In the genomic region with DNA sequence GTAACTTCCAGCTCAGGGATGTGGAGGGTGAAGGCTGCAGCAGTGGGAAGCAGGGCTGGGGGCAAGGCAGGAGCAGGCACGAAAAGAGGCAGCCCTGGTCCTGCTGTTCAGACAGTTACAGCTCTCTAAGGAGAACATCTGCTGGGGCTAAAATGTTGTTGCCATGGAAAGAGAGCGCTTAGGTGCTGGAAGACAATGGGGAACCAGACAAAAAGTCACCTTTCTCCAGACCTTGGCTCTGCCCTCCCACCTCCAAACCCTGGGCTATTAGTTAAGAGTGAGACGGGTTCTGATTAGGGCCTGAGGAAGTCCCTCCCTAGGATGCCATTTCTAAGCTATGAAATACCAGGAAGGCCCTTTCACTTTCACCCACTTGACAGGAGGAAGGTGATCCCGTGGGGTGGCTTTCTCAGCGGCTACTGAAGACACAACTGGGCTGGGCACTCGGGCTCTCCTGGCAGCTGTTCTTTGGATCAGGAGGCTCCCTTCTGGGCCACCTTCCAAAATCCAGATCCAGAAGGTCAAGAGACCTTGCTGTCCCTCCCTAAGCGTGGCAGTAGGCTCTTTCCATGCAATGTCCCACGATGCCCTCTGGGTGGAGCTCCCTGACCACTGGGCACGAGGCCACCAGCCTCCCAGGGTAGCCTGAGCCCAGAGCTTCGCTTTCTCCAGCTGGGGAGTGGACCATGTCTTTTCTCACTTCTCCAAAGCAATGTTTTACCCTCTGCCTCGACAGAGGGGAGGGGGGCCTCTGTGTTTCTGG, we compare ENCODE assay signal across 7 mouse cellular contexts. TPM values are rescaled to one million over a fixed set of nuclear protein-coding genes. Genes with fewer than 3 reads are reported as not detected.
DNase-seq lines count a peak whose midpoint lies in the region; ATAC-seq lines count a peak whose summit lies in the region.

No protein-coding gene starts in this region.

- no peaks in the 10 kb centered on the region for H3K27me3 ChIP-seq in forebrain, embryonic 14.5 days (replicated peaks; ENCODE audit: control insufficient read depth, insufficient read depth, low read length)

- DNase-seq in NIH3T3 (ENCODE audit: low read depth): peak; percentile 93
- DNase-seq in c-Kit-positive CD71-positive TER-119-positive erythroid progenitor cells, embryonic 14.5 days (ENCODE audit: low spot score): peak; percentile 21
- peak; percentile 54 for DNase-seq in forebrain, embryonic 14.5 days (ENCODE audit: low spot score)
- peak; percentile 87 to 92 for DNase-seq in heart, postnatal 14 days
- DNase-seq in layer of hippocampus, adult 8-10 months (ENCODE audit: low spot score in 2 of 2): peak; percentile 48 to 56
- DNase-seq in lung, postnatal 10 days: peak; percentile 94
- DNase-seq in retina, postnatal 7 days (ENCODE audit: low read depth, low spot score): peak; percentile 59

- ATAC-seq in forebrain, embryonic 14.5 days: peak; percentile 49

- H3K4me2 ChIP-seq in forebrain, embryonic 14.5 days (ENCODE audit: low read length): no peak overlapping the region

- H3K4me3 ChIP-seq in forebrain, embryonic 14.5 days (ENCODE audit: low read depth, low read length): no peak overlapping the region

- peak overlapping the region; percentile 9; the same call in 1 of the 2 replicates for H3K27ac ChIP-seq in forebrain, embryonic 14.5 days (ENCODE audit: low read depth, low read length)

- 0 out of 2 replicates have a peak, but pooled peaks cover 2% of the 10 kb centered on the region for H3K4me1 ChIP-seq in forebrain, embryonic 14.5 days (ENCODE audit: control insufficient read depth, insufficient read depth, low read length)

- intact Hi-C loops in heart, postnatal 14 days (cut with DNase I): loop anchor here (1.0 to 5.0 kb wide), 2 partner anchors 73 to 177 kb away; a partner anchor contains a TSS

- no peak overlapping the region for H3K9ac ChIP-seq in forebrain, embryonic 14.5 days (ENCODE audit: low read length)

- peaks cover 40% of the 10 kb centered on the region for H3K36me3 ChIP-seq in forebrain, embryonic 14.5 days (ENCODE audit: control insufficient read depth, insufficient read depth, low read length)

- H3K9me3 ChIP-seq in forebrain, embryonic 14.5 days (replicated peaks; ENCODE audit: control insufficient read depth, low read length): no peaks in the 10 kb centered on the region

- WGBS in forebrain, embryonic 14.5 days: 21% methylated on average over 11 of the region's 11 CpGs

RNA-seq across cellular contexts. Expression of a gene that starts 11.8 kb away (rescaled TPM):
- 18.4 and 24.9 TPM in 2 replicates for polyA plus RNA-seq in forebrain, embryonic 14.5 days (2014; fragmentation: Nextera tagmentation; extraction: Ambion mirVana)
- total RNA-seq in heart, postnatal 14 days (2021): 10 to 100 TPM; 28.0 to 28.6 TPM
- 10 to 100 TPM; 87.9 to 97.5 (median 92.1) TPM for total RNA-seq in layer of hippocampus, adult 8-10 months (2022)

RNA-seq across cellular contexts. Expression of a gene that starts 20.7 kb away (rescaled TPM):
- polyA plus RNA-seq in forebrain, embryonic 14.5 days (2014; fragmentation: Nextera tagmentation; extraction: Ambion mirVana): 22.7 and 25.5 TPM in 2 replicates
- total RNA-seq in heart, postnatal 14 days (2021): under 1 TPM; 0.20 to 0.29 TPM
- 10 to 100 TPM; 27.6 to 32.5 (median 30.3) TPM for total RNA-seq in layer of hippocampus, adult 8-10 months (2022)

RNA-seq across cellular contexts. Expression of a gene that starts 46.0 kb away (rescaled TPM):
- 0.93 and 0.95 TPM in 2 replicates for polyA plus RNA-seq in forebrain, embryonic 14.5 days (2014; fragmentation: Nextera tagmentation; extraction: Ambion mirVana)
- 10 to 100 TPM; 18.1 TPM for total RNA-seq in heart, postnatal 14 days (2021)
- 1 to 10 TPM; 2.9 to 5.3 (median 3.6) TPM for total RNA-seq in layer of hippocampus, adult 8-10 months (2022)

Comparison
In these comparisons a context has a peak if more than half of its experiments do, and no peak if none do; other contexts are left out.
1. DNase-seq: peak in every context shown above with its lines; median percentile 94 in lung, postnatal 10 days; 93 in NIH3T3; 90 in heart, postnatal 14 days; 59 in retina, postnatal 7 days; 54 in forebrain, embryonic 14.5 days; 52 in layer of hippocampus, adult 8-10 months; 21 in c-Kit-positive CD71-positive TER-119-positive erythroid progenitor cells, embryonic 14.5 days.
2. RNA of a gene that starts 20.7 kb away (total RNA-seq): 27.6 to 32.5 TPM in layer of hippocampus, adult 8-10 months; 0.20 to 0.29 TPM in heart, postnatal 14 days; every median in the first group is over 10 times any median in the second.